Mouse (Mus musculus): ENCODE data around the gene Nek3. TPM values are rescaled to one million over a fixed set of nuclear protein-coding genes. Genes with fewer than 3 reads are reported as not detected.
"Not testable (repeated sequence)": the region's sequence is repeated elsewhere in the genome, so short reads cannot be mapped to it uniquely, and the experiment has no call there.

The Nek3 gene
- total and polyA plus RNA-seq, 3 experiments: 3.4 to 4.7 (median 4.4) TPM

DNA sequence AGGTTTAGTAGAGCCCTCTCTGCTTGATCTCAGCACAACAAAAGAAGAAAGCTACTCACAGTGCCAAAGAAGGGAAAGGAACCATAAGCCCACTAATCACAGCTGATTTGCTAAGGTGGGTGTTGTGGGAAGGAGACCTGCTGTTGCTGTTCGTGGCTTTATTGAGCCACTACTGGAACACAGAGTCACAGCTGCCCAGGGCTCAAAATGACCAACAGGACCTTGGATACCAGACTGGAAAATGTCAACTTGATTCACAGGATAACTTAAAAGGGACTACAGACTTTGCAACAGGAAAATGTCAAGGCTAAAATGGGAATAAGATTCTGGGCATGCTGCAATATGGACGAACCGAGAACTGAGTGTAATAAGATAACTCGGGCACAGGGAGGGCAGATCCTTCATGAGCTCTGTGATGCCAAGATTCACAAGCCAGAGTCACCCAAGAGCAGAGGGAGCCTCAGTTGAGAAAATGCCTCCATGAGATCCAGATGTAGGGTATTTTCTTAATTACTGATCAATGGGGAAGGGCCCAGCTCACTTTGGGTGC lies 24.3 kb downstream of the Nek3 start:
- Histone ChIP-seq H3K27me3 (replicated peaks) (no peaks in the 10 kb centered on the region), H3K9ac (ENCODE audit: insufficient read depth, low read depth) (no peak overlapping the region), H3K4me1 (ENCODE audit: control insufficient read depth in 1 of 2, insufficient read depth in 2 of 2) (no peaks in the 10 kb centered on the region), H3K79me2 (replicated peaks; ENCODE audit: control insufficient read depth, extremely low read depth, insufficient read depth, poor library complexity, severe bottlenecking) (no peaks in the 10 kb centered on the region), H3K9me3 (replicated peaks; ENCODE audit: low read length) (no peaks in the 10 kb centered on the region), H3K4me3 (replicated peaks in 1 of 3; ENCODE audit: low read depth in 2 of 3, low read length in 2 of 3, poor library complexity in 1 of 3) (no peak overlapping the region), H3K27ac (ENCODE audit: insufficient read depth, low read depth) (no peak overlapping the region), H3K4me2 (ENCODE audit: insufficient read depth, low read depth, poor library complexity, severe bottlenecking) (no peak overlapping the region), H3K36me3 (replicated peaks in 1 of 2; ENCODE audit: control insufficient read depth in 1 of 2, insufficient read depth in 1 of 2, low read length in 1 of 2) (peaks cover 0 to 49% of the 10 kb centered on the region in 2 experiments)
- dilution Hi-C loops (cut with MboI; ENCODE audit: extremely low pct_ligation_motif_present, extremely low pct_unique_long_range_greater_than_20kb, low sequenced_read_pairs) (no loop called here), in situ Hi-C loops (cut with MboI; ENCODE audit: low pct_ligation_motif_present, low pct_unique_long_range_greater_than_20kb, low sequenced_read_pairs) (no loop called here)
- no peak for DNase-seq (ENCODE audit: extremely low read depth)
- no peak for TF ChIP-seq RAD21 (IDR thresholded peaks at IDR 0.05; ENCODE audit: low read depth, low read length)
- TF ChIP-seq CTCF (conservative IDR thresholded peaks at IDR 0.05 in 1 of 2, IDR thresholded peaks at IDR 0.05 in 1 of 2; ENCODE audit: low read depth in 2 of 2, low read length in 2 of 2): no peak
- no peak for TF ChIP-seq POLR2A (IDR thresholded peaks at IDR 0.05; ENCODE audit: low read depth, low read length)
- TF ChIP-seq USF2 (conservative IDR thresholded peaks at IDR 0.05; ENCODE audit: low read depth, low read length): no peak
- no peak for TF ChIP-seq IRF4 (IDR thresholded peaks at IDR 0.05; ENCODE audit: low read depth, low read length)
- TF ChIP-seq ETS1 (conservative IDR thresholded peaks at IDR 0.05; ENCODE audit: low read depth, low read length): no peak
- no peak for TF ChIP-seq MYC (IDR thresholded peaks at IDR 0.05; ENCODE audit: low read depth, low read length)
- no peak for TF ChIP-seq ELF1 (IDR thresholded peaks at IDR 0.05; ENCODE audit: low read depth, low read length)
- TF ChIP-seq NELFE (IDR thresholded peaks at IDR 0.05; ENCODE audit: low read depth, low read length): no peak
- TF ChIP-seq RCOR1 (conservative IDR thresholded peaks at IDR 0.05; ENCODE audit: low read depth, low read length): no peak
- no peak for TF ChIP-seq USF1 (IDR thresholded peaks at IDR 0.05; ENCODE audit: low read depth, low read length)
- no peak for TF ChIP-seq E2F4 (IDR thresholded peaks at IDR 0.05; ENCODE audit: insufficient replicate concordance, low read depth, low read length)

DNA sequence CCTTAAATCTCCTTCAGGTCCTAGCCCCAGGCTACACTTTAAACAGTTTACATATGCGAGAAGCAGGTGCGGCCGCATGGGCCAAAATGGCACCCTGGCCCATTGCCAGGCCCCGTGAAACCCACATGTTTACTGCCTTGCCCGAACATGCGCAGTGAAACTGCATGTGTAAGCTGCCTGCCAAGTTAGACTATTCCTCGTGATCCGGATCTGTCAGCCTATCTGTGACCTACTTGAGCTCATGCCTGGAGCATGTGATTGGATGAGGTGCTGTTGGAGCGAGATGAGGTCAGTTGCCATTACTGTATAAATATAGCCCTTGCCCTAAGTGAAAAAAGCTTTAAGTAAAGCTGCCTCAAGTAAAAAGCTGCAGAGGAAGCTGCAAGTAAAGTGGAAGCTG lies 29.8 kb downstream of the Nek3 start:
- H3K27ac ChIP-seq (ENCODE audit: insufficient read depth, low read depth); H3K4me2 ChIP-seq (ENCODE audit: insufficient read depth, low read depth, poor library complexity, severe bottlenecking); H3K4me3 ChIP-seq (replicated peaks in 1 of 3; ENCODE audit: low read depth in 2 of 3, low read length in 2 of 3, poor library complexity in 1 of 3); dilution Hi-C loops (cut with MboI; ENCODE audit: extremely low pct_ligation_motif_present, extremely low pct_unique_long_range_greater_than_20kb, low sequenced_read_pairs); H3K9ac ChIP-seq (ENCODE audit: insufficient read depth, low read depth); H3K27me3 ChIP-seq (replicated peaks); H3K9me3 ChIP-seq (replicated peaks; ENCODE audit: low read length); H3K4me1 ChIP-seq (ENCODE audit: control insufficient read depth in 1 of 2, insufficient read depth in 2 of 2); H3K79me2 ChIP-seq (replicated peaks; ENCODE audit: control insufficient read depth, extremely low read depth, insufficient read depth, poor library complexity, severe bottlenecking); in situ Hi-C loops (cut with MboI; ENCODE audit: low pct_ligation_motif_present, low pct_unique_long_range_greater_than_20kb, low sequenced_read_pairs); DNase-seq (ENCODE audit: extremely low read depth): not testable (repeated sequence)
- H3K36me3 ChIP-seq (replicated peaks in 1 of 2; ENCODE audit: control insufficient read depth in 1 of 2, insufficient read depth in 1 of 2, low read length in 1 of 2): peaks cover 6 to 31% of the 10 kb centered on the region in 2 experiments

DNA sequence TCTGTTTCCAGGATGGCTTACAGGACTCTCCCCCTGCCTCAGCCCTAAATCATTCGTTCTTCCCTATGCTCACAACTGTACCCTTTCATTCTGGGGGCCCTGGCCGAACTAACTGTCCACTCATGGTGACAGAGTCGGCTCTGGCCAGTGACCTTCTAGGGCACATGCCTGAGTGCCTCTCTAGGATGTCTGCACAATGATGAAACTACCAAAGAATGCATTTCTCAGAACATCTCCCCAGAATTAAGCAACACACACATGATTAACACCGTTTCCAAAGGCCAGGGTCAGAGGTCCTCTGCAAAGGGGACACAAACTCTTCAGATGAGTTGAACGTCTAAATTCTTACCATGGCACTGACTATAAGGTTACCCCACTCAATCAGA lies 31.5 kb downstream of the Nek3 start:
- TF ChIP-seq E2F4 (IDR thresholded peaks at IDR 0.05; ENCODE audit: insufficient replicate concordance, low read depth, low read length) (no peak), ELF1 (IDR thresholded peaks at IDR 0.05; ENCODE audit: low read depth, low read length) (no peak), RCOR1 (conservative IDR thresholded peaks at IDR 0.05; ENCODE audit: low read depth, low read length) (no peak), IRF4 (IDR thresholded peaks at IDR 0.05; ENCODE audit: low read depth, low read length) (no peak), ZKSCAN1 (IDR thresholded peaks at IDR 0.05; ENCODE audit: borderline replicate concordance, low read depth, low read length) (no peak), KAT2A (IDR thresholded peaks at IDR 0.05; ENCODE audit: insufficient replicate concordance, low read length) (no peak), CTCF (conservative IDR thresholded peaks at IDR 0.05 in 1 of 2, IDR thresholded peaks at IDR 0.05 in 1 of 2; ENCODE audit: low read depth in 2 of 2, low read length in 2 of 2) (no peak), NELFE (IDR thresholded peaks at IDR 0.05; ENCODE audit: low read depth, low read length) (no peak), SMC3 (IDR thresholded peaks at IDR 0.05; ENCODE audit: low read depth, low read length) (no peak), HCFC1 (IDR thresholded peaks at IDR 0.05; ENCODE audit: low read depth, low read length) (no peak), MAFK (IDR thresholded peaks at IDR 0.05; ENCODE audit: insufficient replicate concordance, low read length) (no peak), MXI1 (IDR thresholded peaks at IDR 0.05; ENCODE audit: low read depth, low read length) (no peak), JUN (IDR thresholded peaks at IDR 0.05; ENCODE audit: insufficient read depth, low read depth, low read length) (no peak), UBTF (IDR thresholded peaks at IDR 0.05; ENCODE audit: low read depth, low read length) (no peak)
- dilution Hi-C loops (cut with MboI; ENCODE audit: extremely low pct_ligation_motif_present, extremely low pct_unique_long_range_greater_than_20kb, low sequenced_read_pairs) (no loop called here), in situ Hi-C loops (cut with MboI; ENCODE audit: low pct_ligation_motif_present, low pct_unique_long_range_greater_than_20kb, low sequenced_read_pairs) (no loop called here)
- H3K4me2 ChIP-seq (ENCODE audit: insufficient read depth, low read depth, poor library complexity, severe bottlenecking): no peak overlapping the region
- no peaks in the 10 kb centered on the region for H3K9me3 ChIP-seq (replicated peaks; ENCODE audit: low read length)
- H3K9ac ChIP-seq (ENCODE audit: insufficient read depth, low read depth): no peak overlapping the region
- peaks cover 6 to 34% of the 10 kb centered on the region in 2 experiments for H3K36me3 ChIP-seq (replicated peaks in 1 of 2; ENCODE audit: control insufficient read depth in 1 of 2, insufficient read depth in 1 of 2, low read length in 1 of 2)
- H3K27me3 ChIP-seq (replicated peaks): no peaks in the 10 kb centered on the region
- H3K79me2 ChIP-seq (replicated peaks; ENCODE audit: control insufficient read depth, extremely low read depth, insufficient read depth, poor library complexity, severe bottlenecking): no peaks in the 10 kb centered on the region
- no peak overlapping the region for H3K4me3 ChIP-seq (replicated peaks in 1 of 3; ENCODE audit: low read depth in 2 of 3, low read length in 2 of 3, poor library complexity in 1 of 3)
- no peak overlapping the region for H3K27ac ChIP-seq (ENCODE audit: insufficient read depth, low read depth)
- DNase-seq (ENCODE audit: extremely low read depth): no peak
- H3K4me1 ChIP-seq (ENCODE audit: control insufficient read depth in 1 of 2, insufficient read depth in 2 of 2): no peaks in the 10 kb centered on the region
